Mouse (Mus musculus) adrenal gland, postnatal 4 days (tissue): ENCODE measurements around the gene Cyp1a1. TPM values are rescaled to one million over a fixed set of nuclear protein-coding genes. Genes with fewer than 3 reads are reported as not detected.
A peak's percentile ranks its signal among the peaks of the same experiment; 100 is the strongest.
"Not testable (repeated sequence)": the region's sequence is repeated elsewhere in the genome, so short reads cannot be mapped to it uniquely, and the experiment has no call there.

Experiments used
- DNase-seq, 2 experiments: peaks; one replicate each; pipeline ENCODE4 v3.0.0; 2021 to 2022; ENCODE audit warnings: low spot score in 2 of 2, mixed read lengths in 2 of 2
- total RNA-seq, 2 experiments: library from RNA; stranded (reverse); gene quantifications; 2 replicates each; pipeline ENCODE4 v1.2.3; 2021

Cyp1a1 gene
- total RNA-seq, 2 experiments from 2014 or later = 0.31 TPM; not detected in 1

DNA sequence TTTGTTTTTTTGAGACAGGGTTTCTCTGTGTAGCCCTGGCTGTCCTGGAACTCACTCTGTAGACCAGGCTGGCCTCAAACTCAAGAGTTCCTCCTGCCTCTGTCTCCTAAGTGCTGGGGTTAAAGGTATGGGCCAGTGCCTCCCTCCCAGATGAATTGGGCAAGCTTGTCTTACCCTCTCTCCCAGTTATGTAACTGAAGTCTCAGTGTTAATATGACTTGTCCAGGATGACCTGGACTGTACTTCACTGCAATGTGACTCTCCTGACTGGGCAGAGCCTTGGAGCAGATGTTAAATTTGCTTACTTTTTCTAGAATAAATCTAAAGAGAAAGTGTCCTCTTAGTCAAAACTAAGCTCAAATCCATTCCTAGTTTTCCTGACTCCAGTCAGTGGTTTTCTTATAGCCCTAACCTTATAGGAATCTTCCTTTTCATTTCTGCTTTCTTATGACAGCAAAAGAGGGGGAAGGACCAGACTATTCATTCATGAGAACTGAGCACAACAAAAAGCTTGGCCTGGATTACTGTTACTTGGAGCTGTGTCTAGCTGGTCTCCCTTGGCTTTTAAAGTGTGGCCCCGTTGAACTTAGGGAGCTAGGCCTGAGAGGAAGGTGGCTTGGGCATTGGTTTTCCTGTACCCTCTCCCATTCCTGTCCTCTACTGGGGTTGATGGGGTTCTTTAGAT lies 10.9 kb downstream of the Cyp1a1 start:
- no peak for DNase-seq

DNA sequence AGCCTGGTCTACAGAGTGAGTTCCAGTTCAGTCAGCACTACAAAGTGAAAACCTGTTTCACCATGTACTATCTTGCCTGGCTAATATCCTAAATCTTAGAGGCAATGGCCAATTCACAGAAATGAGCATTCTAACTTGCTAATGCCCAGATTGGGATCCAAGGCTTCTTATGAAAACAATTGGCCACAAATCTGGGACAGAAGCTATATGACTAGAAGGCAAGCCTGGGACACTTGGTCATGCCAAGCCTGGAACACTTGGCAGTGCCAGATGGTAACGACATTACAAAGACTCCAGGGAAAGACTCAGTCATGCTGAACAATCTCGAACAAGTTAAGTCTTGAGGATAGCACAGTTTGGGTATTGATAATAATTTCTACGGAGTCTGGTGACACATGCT lies 18.8 kb downstream of the Cyp1a1 start:
- DNase-seq = no peak

DNA sequence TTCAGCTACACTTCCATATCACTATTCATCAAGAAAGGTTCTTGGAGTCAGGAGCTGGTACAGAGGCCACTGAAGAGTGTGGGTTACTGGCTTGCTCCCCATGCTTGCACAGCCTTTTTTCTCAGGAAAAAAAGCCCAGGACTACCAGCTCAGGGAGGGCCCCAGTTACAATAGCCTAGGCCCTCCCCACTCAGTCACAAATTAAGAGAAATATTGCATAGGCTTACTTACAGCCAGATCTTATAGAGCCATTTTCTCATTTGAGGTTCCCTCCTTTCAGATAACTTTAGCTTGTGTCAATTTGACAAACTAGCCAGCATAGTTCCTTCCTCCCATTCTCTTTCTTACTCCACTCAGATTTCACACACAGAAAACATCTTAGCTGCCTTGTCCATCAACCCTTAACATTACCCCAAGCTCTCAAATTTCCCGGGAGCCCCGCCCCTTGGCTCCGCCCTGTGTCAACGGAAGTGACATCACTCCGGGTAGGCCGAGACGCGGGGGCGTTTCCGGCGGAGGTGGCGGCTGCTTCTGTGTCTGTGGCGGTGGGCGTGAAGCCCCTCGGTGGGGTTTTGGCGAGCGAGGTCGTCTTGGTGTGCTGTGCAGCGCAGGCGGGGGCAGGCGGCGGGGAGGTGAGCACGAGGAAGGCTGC lies 20.5 kb downstream of the Cyp1a1 start, which contains the start of gene Edc3:
TSS of gene Edc3 (plus strand) at position 473 of the 652 bp plus-strand sequence.
- DNase-seq = peak; percentile 83 to 91

DNA sequence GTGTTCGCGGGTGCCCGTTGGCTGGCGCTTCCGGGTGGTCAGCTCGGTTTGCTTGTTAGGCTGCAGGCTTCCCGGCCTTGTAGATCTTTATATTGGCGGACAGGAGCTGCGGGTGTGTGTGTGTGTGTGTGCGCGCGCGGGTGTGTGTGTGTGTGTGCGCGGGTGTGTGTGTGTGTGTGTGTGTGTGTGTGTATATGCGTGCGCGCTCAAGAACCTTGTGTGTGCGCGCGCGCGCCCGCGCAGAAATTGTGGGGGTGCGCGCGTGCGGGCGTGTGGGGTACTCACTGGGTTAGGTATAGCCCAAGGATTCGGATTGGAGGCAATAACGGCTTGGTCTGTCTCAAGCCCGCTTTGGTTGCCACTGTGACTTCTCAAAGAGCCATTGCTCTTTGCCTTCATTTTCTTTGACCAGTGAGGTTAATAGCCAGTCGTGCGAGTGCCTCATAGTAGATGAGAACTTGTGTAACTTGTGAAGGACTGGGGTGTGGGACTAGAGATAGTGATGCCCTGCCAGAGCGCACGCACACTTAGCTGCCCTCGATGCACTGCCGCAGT lies 21.1 kb downstream of the Cyp1a1 start:
- peak in 1 of 2 experiments; percentile 14 for DNase-seq

DNA sequence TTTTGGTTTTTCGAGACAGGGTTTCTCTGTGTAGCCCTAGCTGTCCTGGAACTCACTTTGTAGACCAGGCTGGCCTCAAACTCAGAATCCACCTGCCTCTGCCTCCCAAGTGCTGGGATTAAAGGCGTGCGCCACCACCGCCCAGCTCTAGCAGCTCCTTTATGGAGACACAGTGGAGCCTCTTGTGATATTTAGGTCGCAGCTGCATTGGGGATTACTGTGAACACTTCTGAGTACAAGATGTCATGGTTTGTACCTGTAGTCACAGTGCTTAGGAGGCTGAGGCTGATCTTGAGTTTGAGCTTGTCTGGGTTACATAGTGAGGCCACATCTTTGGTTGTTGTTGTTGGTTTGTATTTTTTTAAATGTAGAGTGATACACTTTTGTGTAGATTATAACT lies 22.5 kb downstream of the Cyp1a1 start:
- not testable (repeated sequence) for DNase-seq

DNA sequence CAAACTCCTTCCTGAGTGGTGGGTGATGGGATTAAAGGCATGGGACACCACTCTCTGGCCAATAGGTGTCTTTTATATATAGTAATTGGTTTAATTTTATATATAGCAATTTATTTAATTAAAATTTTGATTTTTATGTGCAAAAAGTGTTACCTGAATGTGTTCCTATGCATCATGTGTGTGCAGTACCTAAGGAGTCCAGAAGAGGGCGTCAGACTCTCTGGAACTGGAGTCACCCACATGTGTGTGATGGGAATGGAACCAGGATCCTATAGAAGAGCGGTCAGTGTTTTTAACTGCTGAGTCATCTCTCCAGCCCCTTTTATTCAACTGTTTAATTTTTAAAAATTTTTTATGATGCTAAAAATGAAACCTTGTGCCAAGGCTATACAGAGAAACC lies 24.5 kb downstream of the Cyp1a1 start:
- no peak for DNase-seq

DNA sequence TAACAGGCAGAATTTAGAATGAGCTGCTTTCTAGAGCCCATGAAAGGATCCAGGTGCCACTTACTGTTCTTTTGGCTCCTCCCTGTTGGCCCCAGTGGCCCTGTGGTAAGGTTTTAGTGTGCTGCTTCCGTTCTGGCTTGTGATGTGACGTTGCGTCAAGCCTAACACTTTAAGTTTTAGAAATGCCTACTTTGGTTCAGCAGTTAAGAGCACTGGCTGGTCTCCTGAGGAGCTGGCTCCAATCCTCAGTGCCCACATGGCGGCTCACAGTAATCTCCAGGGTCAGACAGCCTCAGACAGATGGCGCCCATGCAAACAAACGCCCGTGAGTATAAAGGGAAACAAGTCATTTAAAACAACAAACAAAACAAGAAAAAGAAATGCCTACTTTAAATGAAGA lies 30.7 kb downstream of the Cyp1a1 start:
- no peak for DNase-seq

DNA sequence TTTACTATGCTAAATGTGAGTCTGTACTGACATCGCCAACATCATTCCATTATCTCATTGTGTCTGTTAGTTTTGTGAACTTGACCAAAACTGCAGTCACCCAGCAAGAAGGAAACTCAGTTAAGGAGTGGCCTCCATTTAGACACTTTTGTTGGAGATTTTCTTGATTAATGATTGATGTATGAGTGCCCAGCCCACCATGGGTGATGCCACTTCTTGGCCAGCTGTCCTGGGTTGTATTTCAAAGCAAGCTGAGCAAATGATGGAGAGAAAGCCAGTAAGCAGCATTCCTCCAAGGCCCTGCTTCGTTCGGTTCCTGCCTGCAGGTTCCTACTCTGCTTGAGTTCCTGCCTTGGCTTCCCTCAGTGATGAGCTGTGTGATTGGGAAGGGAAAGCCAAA lies 33.0 kb downstream of the Cyp1a1 start:
- no peak for DNase-seq

DNA sequence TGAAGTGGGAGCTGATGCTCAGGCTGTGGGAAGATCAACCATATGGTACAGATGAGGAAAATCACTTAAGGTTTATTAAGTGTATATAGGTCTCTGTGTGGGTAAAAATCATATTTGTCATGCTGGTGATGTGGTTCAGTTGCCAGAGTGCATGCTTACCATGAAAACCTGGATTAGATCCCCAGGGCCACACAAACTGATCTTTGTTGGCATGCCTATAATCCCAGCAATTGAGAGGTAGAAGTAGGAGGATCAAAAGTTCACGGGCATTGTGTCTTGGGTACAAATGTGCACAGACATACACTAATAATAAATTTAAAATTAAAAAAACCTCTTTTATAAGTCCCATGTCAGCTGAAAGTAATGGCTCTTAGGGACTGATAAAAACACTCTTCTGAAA lies 34.6 kb downstream of the Cyp1a1 start:
- DNase-seq = no peak

DNA sequence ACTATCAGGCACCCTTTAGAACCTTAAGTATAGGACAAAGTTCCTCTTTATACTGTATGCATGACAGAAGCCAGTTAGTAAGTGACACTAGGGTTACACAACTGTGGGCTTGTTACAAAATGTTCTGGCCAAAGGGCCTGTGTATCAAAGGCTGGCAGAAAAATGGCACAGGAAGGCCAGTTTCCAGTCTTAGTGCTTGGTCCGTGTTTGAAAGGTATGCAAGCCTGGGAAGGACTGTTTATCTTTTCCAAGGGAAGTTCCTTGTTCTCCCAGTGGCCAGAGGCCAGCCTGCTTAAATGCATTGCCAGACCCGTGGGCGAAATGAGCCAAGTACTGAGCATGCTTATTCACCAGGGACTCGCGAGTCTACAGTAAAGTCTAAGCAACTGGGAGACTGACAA lies 35.6 kb downstream of the Cyp1a1 start:
- DNase-seq = no peak

DNA sequence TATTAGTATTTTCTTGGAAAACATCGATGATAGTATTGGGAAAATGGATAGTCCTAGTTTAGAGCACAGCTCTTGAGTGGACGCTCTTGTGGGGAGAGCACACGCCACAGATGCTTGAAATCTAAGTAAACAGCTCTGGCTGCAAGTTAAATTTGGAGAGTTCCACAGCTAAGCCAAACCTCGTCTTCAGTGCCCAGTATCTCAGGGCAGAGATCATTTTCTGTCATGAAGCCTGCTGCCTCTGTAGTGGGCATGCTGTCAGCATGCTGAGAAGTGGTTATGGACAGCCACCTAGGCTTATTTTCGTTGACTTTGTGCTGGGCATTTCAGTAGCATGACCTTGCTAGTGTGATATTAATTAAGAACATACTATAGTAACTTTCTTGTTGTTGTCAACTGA lies 36.1 kb downstream of the Cyp1a1 start:
- no peak for DNase-seq

DNA sequence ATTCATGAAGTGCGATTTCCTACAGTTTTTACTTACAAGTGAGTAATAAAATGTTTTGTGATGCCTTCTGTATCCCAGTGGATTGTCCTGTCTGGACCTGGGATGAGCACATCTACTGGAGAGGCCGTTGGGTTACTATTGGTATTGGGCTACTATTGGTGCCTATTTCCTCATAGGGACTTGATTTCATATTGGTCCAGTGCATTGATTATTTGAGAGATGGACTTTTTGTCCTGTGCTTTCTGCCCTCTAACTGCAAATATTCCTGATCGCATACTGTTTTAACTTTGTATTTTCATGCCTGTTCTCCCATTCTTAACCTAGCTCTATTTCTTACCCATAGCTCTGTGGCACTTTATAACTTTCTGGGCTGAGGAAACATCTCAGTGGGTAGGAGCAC lies 37.0 kb downstream of the Cyp1a1 start:
- no peak for DNase-seq

DNA sequence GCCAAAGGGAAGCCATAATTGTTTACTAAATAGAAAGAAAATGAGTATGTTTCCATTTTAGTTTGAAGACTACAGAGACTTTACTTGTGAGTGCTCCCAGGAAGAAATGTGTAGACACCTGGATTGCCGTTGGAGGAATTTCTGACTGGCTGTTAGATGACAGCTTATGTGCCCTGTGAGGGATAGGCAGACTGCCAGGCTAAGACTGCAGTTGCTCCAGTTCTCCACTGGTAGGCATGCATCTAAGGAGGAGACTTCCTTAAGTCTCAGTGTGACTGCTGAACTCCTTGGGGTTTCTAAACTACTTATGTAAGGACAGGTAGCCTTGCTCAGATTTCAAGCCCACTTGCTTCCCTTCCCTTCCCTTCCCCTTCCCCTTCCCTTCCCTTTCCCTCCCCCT lies 40.6 kb downstream of the Cyp1a1 start:
- no peak for DNase-seq

DNA sequence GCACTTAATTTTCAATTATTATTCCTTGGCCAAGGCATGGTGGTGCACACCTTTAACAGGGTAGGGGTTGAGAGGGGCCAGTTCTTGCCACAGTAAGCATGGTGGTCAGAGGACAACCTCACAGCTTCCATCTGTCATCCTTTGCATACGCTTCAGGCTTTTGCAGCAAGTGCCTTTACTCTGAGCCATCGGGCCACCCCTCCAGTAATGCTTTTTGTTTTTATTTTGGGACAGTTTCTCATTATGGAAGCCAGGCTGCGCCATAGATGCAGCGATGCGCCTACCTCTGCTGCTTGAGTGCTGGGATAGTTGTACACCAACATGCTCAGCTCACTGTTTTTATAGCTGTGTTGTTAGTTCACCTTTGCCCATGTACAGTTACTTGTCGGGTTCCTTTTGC lies 45.9 kb downstream of the Cyp1a1 start:
- DNase-seq = no peak

DNA sequence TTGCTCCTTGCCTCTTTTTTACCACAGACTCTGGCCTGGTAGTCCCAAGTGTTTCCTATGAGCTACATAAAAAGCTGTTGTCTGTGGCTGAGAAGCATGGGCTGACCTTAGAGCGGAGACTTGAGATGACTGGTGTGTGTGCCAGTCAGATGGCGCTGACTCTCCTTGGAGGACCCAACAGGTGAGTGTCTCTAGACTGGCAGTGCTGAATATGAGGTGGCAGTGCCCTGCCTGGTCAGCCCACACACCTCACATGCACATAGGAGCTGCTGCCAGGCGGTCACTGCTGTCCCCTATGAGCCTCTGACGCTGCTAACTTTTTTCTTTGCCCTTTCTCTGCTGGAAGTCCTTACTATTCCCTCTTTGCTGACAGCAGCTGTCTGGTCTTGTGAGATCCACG lies 52.1 kb downstream of the Cyp1a1 start:
- DNase-seq = no peak

DNA sequence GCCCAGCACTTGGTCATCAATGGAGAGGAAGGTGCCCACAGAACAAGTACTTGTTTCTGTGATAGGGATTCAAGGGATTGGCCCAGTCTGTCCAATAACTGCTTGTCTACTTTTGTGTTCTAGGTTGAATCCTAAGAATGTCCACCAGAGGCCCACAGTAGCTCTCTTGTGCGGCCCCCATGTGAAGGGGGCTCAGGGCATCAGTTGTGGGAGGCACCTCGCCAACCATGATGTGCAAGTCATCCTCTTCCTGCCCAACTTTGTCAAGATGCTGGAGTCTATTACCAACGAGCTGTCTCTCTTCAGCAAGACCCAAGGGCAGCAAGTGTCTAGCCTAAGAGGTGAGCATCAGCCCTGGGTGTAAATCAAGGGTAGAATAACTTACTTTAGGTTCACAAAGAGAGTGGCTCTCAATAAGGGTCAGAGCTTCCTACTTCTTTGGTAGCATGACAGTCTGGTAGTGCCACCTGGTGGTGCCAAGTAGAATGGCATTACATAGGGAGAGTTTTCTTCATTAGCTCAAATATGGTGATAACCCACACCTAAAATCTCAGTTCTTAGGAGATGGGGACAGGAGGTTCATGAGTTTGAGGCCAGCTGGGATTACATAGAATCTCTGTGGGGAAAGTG lies 56.8 kb downstream of the Cyp1a1 start:
- DNase-seq = no peak

DNA sequence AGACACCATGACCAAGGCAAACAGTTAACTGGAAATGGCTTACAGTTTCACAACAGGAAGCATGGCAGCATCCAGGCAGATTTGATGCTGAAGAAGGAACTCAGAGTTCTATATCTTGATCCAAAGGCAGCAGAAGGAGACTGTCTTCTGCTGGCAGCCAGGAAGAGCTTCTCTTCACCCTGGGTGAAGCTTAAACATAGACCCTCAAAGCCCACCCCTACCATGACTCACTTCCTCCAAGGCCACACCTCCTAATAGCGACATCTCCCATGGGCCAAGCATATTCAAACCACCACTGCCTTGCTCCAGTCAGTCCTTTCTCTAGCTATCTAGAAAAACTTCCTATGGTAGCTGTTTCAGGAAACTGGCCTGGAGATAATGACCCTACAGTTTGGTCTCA lies 59.3 kb downstream of the Cyp1a1 start:
- DNase-seq = no peak

DNA sequence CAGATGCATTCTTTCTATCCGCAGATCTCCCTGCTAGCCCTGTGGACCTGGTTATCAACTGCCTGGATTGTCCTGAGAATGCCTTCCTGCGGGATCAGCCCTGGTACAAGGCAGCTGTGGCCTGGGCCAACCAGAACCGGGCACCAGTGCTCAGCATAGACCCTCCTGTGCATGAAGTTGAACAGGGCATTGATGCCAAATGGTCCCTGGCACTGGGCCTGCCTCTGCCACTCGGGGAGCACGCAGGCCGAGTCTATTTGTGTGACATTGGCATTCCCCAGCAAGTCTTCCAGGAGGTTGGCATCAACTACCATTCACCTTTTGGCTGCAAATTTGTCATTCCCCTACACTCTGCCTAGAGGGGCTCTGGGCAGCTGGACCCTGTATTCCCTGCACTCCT lies 60.4 kb downstream of the Cyp1a1 start:
- DNase-seq = no peak

DNA sequence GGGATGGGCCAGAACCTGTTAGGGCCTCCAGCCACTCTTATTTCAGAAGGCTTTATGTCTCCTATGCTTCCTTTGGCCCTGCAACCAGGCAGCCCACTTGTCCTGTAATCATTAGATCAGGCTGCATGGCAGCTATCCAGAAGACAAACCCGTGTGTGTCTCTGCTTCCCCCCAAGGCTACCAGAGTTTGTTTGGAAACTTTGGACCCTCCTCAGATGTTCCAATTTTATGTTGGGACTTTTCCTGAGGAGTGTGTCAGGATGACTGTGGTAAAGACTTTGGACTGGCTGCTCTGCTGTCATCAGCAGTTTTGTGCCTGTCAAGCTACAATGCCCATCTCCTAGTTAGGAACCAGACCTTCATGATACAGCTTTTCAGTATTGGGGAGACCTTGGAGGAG lies 61.1 kb downstream of the Cyp1a1 start:
- DNase-seq = no peak

DNA sequence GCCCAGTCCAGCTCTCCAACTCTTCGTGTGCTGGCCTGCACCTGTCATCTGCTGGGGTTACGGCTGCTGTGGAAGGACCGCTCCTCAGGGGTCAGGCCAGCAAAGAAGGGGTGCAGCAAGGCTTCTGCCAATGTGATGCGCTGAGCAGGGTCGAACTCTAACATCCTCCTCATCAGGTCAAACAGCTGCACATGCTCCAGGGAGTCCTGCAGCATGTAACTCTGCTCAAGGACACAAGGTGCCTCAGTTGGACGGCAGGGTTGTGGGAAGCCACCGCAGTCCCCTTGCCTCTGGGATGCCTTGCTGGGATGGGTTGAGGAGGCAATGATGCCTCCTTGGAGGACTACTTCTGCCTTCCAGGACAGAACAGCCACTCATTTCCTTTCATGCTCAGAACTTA lies 63.2 kb downstream of the Cyp1a1 start:
- DNase-seq = no peak
